Mouse (Mus musculus) adrenal gland, postnatal 10 days (tissue): Measurements from ENCODE around the gene Rnf186. TPM values are rescaled to one million over a fixed set of nuclear protein-coding genes. Genes with fewer than 3 reads are reported as not detected.
"Not testable (repeated sequence)": the region's sequence is repeated elsewhere in the genome, so short reads cannot be mapped to it uniquely, and the experiment has no call there.

ENCODE experiments used
- DNase-seq: peaks from one replicate; pipeline ENCODE4 v3.0.0; 2021; ENCODE audit warnings: mixed read lengths
- total RNA-seq, 2 experiments: library from RNA; stranded (reverse); gene quantifications; 2 replicates each; pipeline ENCODE4 v1.2.3; 2021

Rnf186 gene
- total RNA-seq, 2 experiments from 2014 or later = not detected

DNA sequence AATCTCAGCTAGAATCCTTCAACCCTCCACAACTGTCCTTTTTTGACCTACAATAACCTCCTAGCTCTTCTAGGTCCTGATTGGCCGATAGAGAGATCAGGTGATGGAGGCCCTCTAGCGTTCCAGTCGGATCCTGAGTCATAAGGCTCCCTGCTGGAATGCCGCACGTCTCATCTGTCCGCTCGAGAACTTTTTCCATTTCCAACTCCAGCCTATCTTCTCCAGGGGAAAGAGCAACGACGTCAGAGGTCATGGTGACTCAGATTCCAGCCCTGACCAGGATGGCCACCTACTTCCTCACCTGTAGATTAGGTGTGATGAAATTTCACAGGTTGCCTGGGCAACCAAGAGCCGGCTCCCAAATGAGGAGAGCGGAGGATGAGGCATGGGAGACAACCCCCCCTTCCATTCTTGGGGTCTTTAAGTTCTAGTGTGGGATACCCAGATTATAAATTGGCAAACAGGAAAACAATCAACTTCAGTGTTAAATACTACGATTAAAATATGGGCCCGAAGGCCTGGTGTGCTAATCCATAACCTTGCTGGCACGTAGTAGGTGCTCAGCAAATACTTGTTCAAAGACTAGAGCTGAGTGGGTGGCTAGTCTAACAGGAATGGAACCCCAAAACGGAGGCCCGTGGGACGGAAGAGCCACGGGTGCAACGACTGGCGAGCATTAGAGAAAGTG lies 5.4 kb downstream of the Rnf186 start:
- DNase-seq = peak; percentile 82

GRCm38 (mm10) chr4:138972827-138973718 lies 6.2 kb downstream of the Rnf186 start, which contains the start of gene Tmco4:
TSS of gene Tmco4 (plus strand) at chr4:138972888.
- peak; percentile 87 for DNase-seq

- no peak for DNase-seq
Observed at GRCm38 (mm10) chr4:138973719-138974115, 6.8 kb downstream of the Rnf186 start.

DNA sequence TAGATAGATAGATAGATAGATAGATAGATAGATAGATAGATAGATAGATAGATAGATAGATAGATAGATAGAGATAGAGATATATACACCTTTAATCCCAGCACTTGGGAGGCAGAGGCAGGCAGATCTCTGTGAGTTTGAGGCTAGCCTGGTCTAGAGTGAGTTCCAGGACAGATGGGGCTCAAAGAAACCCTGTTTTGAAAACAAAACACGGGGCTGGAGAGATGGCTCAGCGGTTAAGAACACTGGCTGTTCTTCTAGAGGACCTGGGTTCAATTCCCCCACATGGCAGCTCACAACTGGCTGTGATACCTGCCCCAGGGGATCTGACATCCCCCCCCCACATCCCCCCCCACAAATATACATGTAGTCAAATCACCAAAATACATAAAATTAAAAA lies 7.6 kb downstream of the Rnf186 start:
- DNase-seq = not testable (repeated sequence)

- no peak for DNase-seq
Observed at GRCm38 (mm10) chr4:138975194-138975593, 8.3 kb downstream of the Rnf186 start.

- no peak for DNase-seq
Observed at GRCm38 (mm10) chr4:138976046-138976445, 9.1 kb downstream of the Rnf186 start.

DNA sequence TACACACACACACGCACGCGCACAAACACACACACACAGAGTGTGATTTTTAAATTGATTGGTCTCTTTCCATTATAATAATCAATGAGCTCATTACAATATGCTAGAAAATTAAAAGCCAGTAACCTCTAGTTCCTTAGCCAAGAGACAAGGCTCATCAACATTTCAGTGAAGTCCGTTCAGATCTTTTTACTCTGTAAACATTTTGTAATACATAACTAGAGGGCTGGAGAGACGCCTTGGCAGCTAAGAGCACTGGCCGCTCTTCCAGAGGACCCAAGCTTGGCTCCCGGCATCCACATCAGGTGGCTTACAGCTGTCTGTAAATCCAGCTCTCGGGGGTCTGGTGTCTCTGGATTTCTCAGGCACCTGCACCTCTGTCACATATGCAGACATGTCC lies 13.1 kb downstream of the Rnf186 start:
- DNase-seq = no peak

DNA sequence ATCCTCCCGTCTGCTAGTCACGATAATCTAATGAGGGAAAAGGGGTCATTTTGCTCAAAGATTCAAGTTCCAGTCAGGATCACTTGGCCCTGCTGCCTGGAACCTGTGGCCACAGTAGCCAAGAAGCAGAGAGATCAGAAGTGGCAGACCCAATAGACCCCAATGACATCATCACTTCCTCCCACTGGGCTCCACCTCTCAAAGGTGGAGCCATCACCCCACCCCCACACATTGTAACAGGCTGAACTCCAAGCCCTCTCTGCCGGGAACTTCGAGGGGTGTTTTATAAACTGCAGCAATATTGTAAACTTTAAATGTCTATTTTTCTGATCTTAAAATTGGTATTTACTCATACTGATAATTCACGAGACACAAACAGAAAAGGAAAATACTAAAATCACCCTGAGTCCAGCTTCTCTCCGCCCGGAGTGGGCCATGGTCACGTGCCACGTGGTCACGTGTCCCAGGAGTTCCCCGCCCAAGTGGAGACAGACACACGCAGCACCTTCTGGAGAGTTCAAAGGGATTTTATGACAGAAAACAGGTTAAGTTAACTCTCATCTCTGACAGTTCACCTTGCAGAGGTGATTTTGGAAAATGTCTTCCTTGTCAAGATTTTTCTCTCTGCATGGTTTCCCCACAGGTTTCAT lies 14.0 kb downstream of the Rnf186 start:
- no peak for DNase-seq

DNA sequence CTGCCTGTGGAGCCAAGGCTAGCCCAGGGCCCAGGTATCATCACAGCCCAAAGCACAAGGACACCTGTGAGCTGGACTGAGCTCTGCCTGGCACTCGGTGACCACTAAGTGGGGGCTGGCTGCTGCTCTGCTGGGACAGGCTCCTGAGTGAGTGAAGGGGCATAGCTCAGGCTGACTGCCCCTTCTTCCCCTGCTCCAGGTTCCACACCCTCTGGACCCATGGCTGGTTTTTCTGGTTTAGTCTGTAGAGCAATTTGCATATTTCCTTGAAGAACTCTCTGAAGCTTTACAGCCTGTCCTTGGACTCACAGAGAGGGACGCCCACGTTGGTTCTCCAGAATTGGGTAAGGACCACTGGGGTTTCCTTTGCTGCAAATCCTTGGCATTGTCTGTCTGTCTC lies 16.5 kb downstream of the Rnf186 start:
- DNase-seq = no peak

GRCm38 (mm10) chr4:138984744-138985143 lies 17.8 kb downstream of the Rnf186 start:
- DNase-seq = no peak

DNA sequence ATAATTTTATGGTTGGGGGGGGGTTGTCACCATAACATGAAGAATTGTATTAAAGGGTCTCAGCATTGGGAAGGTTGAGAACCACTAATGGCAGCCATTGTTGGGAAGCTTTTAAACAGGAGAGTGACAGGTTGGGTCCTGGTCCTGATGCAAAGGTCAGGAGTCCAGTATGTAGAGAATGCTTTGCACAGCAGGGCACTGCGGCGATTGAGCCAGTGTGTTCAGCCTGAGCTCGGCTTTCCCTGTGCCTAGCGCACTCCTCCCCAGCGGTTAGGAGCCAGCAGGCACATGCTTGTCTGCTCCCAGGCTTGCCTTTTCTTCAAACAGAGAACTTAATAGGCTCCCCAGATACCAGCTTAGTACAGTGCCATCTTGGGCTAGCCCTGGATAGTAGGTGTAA lies 19.4 kb downstream of the Rnf186 start:
- DNase-seq = no peak

DNA sequence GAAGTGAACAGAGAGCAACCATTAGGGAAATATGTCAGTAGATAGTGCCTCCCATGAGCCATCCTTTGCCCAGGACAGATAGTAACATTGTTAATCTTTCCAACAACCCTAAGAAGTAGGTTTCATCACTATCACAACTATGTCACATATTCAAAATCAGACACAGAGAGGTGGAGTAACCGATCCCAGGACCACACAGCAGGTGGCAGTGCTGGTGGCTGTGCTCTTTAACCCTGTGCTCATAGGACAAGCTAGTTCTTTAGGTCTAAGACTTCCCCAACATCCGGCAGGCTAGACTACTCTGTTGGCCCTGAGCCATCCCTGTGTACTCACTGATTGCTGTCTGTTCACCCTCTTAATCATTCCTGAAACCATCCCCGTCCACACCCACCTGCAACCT lies 27.5 kb downstream of the Rnf186 start:
- DNase-seq = no peak

DNA sequence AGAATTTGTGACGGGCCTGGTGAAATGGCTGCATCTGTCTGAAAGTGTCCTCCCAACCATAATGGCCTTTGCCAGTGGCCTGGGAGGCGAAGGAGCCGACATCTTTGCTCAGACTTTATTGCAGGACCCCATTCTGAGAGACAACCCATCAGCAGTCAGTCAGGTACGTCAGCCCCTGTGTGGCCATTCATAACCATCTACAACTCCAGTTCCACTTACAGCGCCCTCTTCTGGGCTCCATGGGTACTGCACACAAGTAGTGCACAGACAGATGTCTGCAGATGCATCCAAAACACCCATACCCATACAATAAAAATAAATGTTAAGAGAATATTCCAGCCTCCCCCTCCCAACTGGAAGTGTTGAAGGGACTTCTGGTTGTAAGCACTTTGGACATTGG lies 29.5 kb downstream of the Rnf186 start:
- DNase-seq = no peak

GRCm38 (mm10) chr4:138997121-138997520 lies 30.2 kb downstream of the Rnf186 start:
- DNase-seq = no peak

- no peak for DNase-seq
Observed at GRCm38 (mm10) chr4:138998611-138999010, 31.7 kb downstream of the Rnf186 start.

GRCm38 (mm10) chr4:139001026-139001425 lies 34.1 kb downstream of the Rnf186 start:
- no peak for DNase-seq

- peak; percentile 60 for DNase-seq
Observed at GRCm38 (mm10) chr4:139001433-139001832, 34.5 kb downstream of the Rnf186 start.

- no peak for DNase-seq
Observed at GRCm38 (mm10) chr4:139004067-139004466, 37.2 kb downstream of the Rnf186 start.

- DNase-seq = no peak
Observed at GRCm38 (mm10) chr4:139005214-139005613, 38.3 kb downstream of the Rnf186 start.

DNA sequence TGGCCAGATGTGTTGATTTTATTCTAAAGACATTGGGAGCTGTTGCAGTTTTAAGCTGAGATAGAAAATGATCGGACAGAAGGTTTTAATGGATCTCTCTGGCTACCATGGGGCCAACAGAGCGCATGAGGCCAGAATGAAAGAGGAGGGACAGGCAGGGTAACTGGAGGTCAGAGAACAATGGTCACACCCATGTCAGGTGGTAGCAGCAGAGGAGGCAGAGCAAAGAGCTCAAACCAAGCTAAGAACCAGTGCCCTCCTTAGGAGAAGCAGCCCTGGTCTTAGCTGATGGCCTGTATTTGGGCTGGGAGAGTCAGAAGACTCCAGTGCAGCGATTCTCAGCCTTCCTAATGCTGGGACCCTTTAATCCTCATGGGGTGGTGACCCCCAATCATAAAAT lies 40.4 kb downstream of the Rnf186 start:
- no peak for DNase-seq

- DNase-seq = peak; percentile 34
Observed at GRCm38 (mm10) chr4:139007981-139008536, 41.1 kb downstream of the Rnf186 start.

GRCm38 (mm10) chr4:139011201-139011702 lies 44.3 kb downstream of the Rnf186 start:
- DNase-seq = no peak
